Mouse (Mus musculus) cerebellum, postnatal 14 days (tissue): ENCODE data around the gene Txlna.

Source experiments
- DNase-seq, 2 experiments: peaks; one replicate each; pipeline ENCODE4 v3.0.0; 2021; ENCODE audit warnings: mixed read lengths in 2 of 2

The Txlna gene

DNA sequence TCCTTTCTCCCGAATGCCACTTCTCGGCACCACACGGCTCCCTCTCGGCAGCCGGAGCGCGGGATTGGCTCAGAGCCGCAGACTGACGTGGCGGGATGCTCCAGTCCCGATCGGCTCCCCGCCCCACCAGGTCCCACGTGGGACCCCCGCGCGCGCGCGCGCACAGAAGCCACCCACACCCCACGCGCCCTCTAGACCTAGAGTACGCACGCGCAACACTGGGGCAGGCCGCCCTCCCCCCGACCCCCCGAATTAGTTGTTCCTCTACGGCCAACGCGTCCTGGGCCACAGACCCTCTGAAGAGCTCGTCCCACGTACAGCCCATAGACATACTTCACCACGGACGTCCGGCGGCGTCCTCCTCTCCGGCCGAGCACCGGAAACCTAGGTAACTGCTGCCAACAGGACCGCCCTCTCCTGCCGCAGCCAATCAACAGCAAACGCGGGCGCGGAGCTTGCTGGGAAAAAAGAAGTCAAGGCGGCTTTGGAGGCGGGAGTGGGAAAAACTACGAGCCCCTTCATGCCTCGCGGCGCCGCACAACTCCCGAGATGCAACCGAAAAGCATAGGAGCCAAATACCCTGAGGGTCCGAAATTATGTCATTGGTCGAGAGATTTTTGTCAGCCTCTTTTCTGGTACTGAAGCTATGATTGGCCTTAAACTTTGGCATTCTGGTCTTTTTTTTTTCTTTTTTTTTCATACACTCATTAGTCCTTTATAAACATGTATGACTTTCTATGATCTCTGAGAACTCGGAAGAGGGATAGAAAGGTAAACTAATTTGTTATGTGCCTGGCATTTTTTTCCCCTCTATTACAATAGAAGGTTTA lies at the start of gene Txlna:
Gene Txlna, minus strand, starts transcription at position 428 of the 830 bp plus-strand sequence.
- DNase-seq = peak; percentile 99

DNA sequence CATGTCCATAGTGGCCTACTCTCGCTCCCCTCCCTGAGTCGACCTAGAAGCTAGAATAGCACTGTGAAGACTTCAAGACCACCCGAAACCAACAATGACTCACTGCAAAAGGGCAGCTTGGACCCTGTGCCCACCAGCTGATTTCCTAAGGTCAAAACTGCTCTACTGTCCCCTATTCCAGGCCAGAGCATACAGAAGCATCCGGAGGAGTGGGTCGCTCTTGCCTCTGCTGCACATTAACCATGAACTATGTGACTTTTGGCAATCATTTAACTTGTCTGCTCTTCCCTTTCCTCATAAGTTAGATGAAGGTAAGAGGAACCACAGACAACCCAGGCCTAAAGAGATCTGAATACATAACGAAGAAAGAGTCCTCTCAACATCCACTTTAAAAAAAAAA lies 43.7 kb upstream of the Txlna start:
- no peak for DNase-seq

DNA sequence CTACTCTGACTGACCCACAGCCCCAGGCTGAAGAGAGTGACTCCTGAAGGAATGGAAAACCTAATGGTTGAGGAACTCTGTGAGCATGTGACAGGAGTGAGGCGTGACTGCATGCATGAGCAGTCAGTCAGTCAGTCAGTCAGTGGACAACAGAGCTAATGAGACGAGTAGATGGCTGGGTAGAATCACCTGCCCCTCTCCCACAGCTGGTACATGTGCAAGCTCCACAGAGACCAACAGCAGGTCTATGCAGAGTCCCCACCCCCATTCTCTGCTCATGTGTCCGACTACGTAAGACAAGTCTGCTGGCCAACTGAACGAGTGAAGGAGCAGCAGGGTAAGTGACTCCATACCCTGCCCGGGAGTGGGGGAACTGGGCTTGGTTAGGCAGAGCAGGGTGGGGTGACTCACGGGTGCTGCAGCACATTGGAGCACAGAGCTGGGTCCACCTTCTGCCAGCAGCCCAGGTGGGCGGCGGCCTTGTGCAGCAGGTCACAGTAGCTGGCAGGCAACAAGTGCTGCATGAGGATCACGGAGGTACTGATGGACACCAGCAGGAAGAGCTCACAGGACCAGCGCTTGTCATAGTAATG lies 43.1 kb upstream of the Txlna start:
- DNase-seq = no peak

DNA sequence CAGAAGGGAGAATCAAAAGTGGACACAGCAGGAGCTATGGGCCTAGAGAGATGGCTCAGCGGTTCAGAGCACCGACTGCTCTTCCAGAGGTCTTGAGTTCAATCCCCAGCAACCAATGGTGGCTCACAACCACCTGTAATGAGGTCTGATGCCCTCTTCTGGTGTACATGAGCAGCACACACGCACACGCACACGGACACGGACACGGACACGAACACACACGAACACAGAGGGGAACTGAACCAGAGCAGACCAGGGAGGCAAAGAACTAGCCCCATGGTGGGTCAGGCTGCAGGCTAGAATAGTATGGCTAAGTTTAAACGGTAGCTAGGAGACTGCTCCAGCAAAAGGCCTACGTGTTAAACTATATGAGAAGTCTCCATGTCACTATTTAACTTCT lies 41.0 kb upstream of the Txlna start:
- DNase-seq = no peak

DNA sequence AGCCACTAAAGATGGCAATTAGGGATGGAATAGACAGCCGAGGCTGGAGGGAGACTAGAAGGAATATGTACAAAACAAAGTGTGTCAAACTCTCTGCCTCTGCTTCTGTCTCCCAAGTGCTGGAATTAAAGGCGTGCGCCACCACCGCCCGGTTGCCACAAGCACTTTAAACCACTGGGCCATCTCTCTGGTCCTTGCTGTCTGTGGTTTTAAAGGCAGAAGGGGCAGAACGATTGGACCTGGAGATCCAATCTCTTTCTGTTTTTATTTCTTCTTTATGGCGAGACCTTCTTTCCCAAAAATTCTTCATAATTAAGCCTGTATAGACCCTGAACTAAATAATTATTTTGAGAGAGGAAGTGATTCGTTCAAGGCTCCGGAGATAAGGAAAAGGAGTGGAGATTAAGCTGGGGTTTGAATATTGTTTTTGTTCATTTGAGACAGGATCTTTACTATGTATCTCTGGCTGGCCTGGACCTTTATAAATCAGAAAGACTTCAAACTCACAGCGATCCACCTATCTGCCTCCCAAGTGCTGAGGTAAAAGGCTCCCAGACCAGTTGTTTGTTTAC lies 32.1 kb upstream of the Txlna start:
- DNase-seq = no peak

DNA sequence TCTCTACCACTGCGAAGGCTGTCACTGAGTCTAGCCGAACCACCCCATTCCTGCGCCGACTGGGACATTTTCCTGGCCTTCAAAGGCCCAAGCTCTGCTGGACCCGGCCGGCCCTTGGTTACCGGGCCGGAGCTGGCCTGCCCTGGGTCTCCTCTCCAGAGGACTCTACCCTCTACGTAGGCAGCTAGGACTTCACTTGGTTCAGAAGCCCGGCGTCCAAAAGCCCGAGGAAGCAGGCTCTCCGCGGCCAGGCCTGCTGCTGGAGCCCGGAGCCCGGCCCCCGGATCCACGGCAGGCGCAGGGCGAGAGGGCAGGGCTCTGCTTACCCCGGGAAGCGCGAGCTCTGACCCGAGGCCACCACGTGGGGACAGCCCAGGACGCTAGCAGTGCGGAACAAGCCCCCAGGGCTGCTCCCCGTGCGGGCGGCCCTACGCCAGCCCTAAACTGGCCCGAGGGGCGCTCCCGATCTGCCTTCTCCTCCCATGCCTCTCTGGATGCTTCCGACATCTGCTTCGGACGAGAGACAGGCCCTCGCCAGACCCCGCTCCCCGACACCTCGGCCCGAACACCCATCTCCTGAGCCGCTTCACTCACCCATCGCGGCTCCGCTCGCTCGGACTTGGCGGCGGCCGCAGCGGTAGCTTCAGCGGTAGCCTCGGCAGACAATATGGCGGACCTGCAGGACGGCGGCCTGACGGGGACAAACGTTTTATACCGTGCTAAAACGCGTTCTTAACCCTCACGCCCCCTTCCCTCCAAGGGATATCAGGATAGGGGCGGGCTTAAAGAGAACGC lies 31.4 kb upstream of the Txlna start, which contains the start of gene Kpna6:
Gene Kpna6, minus strand, starts transcription at position 685 of the 795 bp plus-strand sequence.
- peak; percentile 92 to 93 for DNase-seq

DNA sequence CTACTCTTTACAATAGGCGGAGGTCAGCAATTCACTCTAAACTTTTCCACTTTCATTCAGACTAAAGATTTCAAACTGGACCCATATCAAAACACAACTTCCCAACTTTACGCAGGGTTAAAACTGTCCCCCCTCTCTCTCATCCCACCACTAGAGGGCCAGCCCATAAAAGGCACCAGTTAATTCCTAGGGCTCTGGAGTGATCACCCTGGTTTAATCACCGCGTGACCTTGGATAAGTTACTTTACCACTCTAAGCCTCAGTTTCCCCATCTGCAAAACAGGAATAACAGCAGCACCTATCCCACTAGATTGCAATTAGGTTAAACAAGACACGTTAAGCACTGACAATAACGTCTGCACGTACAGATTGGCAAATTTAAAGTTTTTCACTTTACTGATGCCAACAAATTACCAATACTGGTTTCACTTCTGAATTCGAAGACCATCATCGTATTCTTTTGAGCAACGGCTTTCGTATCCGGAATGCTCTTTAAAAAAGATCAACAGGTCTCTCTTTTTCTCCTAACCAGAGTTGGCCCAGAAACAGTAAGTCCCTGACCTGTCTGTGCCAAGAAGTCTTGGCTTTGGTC lies 30.7 kb upstream of the Txlna start:
- DNase-seq = peak; percentile 59 to 63

DNA sequence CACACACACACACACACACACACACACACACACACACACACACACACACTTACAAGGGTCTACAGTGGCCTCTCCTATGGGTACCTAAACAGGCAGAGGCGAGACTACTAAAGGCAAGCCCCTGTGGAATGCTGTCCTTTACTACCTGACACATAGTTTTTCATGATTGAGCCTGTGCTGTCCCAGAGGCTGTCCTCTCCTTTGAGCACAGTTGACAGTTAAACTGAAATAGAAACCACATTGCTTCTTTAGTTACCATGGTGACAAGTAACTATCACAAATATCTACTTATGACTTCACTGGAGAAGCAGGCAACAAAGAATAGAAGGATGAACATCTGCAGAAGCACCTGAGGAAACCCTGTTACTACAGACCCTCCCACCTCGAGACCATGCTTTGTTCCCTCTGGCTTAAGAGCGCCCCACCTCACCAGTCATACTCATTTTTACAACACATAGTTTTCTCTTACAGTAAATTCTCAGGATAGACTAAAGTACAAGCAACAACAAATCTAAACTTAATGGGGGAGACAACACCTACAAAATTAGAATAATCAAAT lies 21.5 kb upstream of the Txlna start:
- no peak for DNase-seq

DNA sequence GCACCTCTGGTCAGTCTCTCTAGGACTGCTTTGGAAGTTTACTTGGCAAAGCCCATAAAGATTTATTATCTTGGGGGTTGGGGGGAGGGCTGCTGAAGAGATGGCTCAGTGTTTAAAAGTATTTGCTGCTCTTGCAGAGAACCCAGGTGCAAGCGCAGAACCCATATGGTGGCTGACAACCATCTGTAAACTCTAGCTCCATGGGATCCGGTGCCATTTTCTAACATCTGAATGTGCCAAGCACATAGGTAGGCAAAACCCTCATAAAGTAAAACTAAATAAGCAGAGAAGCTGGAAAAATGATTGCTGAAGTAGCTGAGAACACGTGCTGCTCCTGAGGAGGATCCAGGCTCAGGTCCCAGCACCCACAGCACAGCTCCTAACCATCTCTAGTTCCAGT lies 20.7 kb upstream of the Txlna start:
- no peak for DNase-seq

DNA sequence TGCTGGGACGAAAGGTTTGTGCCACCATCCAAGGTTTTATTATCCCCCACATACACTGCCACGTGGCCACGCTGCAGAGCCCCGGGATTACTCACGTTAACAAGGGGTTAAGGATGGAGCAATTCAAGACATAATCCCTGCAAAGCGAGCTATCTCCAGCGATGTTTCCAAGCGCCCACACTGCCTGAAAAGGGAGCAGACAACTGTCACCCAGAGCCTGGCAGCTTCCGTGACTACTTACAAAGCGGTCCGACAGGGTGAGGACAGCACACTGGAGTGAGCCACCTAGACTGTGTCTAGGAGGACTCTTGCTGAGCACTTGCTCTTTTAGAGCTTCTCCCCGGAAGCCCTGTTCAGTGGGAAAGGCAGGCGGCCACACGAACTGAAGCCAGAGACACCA lies 13.9 kb upstream of the Txlna start:
- no peak for DNase-seq

DNA sequence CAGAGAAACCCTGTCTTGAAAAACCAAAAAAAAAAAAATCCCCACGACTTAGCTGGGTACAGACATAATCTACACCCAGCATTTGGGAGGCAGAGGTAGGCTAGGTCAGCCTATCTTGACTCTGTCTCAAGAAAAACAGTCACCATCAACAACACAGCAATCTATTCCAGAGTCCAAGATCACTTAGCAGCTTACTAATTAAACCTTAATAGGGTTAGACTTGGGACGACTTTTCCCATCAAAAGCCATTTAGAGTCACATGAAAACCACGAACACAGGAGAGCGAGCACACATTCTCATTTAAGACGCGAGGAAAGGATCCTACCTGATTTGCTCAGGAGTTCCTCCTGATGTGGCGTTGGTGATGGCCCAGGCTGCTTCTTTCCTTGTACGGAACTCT lies 9.5 kb upstream of the Txlna start:
- DNase-seq = no peak

DNA sequence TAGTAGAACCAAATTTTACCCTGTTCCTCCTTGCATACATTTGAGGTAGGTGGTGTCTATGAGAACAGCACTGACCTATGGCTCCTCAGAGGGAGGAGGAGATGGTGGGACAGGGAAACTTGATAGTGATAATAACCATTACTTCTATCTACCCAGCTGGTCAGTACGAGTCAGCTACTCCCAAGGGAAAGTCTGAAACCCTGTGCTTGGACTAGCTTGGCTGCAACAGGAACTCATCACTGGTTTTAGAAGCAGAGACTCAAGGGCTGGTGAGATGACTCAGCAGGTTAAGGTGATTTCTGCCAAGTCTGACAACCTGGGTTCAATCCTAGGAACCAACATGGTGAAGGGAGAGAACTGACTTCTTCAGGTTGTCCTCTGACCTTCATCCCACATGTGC lies 7.8 kb upstream of the Txlna start:
- DNase-seq = no peak

DNA sequence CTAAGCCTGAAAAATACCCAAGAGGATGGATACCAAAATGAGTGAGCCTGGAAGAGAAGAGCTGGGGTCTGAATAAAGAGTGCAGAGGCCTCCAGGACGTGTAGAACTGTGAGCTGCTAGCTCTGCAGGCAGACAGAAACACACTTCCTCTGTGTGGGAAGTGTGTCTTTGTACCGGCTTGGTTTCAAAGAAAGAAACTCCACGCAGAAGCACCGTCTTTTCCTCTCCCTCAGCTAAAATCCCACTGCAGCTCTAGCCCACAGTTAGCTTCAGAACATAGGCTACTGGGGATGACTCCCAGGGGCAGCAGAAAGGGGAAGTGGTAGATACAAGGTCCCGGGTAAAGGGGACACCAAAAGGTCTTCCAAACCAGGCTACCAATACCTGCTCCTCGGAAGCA lies 4.3 kb upstream of the Txlna start:
- DNase-seq = no peak

DNA sequence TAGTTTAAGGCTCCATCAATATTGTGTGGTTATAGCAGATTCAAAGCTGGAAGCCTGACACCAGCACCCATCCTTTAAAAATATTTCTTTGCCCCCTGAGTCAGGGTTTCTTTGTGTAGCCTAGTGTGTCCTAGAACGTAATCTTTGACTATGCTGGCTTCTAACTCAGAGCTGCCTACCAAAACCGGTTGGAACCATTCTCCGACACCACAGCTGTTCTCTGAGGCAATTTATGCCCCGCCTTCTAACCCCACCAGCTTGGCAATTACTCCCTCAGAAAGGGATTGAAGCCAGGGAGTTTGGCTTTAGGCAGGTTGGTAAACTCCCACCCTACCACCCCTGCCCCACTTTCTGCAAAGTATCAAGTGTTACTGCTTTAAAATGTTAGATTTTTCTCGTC lies 891 bp upstream of the Txlna start:
- peak in 1 of 2 experiments; percentile 50 for DNase-seq

DNA sequence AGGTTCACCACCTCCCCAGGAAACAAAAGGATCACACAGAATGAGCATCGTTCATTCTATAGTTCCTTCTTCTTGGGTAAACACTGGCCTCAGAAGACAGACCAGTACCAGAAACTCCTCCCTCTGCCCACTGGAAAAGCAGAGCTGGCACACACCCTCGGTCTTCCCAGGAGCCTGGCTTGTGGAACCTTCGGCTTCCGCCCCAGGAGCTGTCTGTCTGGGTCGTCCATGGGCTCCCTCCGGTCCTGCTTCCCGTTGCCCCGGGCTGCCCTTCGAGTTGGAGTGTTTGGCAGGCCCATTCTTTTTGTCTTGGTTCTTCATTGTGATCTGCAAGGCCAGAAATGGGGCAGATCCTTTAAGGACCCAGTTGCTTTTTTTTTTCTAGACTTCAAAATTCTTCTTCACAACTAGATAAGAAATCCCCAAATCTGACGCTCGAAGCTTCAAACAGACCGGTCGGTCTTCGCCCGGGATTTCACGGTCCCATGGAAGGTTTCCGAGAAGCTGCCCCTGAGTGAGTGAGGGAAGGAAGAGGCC lies 696 bp downstream of the Txlna start:
- DNase-seq = peak; percentile 74 to 77

DNA sequence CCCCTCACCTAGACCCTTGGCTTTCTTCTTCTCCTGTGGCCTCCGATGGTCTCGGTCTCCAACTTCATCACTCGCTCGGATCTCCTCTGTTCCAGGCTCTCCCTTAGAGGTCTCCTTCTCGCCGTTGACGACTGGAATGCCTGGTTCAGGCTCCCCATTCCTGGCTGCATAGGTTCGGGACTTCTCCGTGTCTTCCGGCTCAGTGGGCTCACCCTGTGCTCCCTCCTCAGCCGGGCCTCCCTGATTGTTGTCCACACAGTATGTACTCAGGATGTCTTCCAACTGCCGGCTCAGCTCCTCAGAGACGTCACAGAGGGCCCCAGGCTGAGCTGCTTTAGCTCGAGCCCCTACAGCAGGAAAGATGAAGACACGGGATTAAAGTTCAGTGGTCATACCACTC lies 1.6 kb downstream of the Txlna start:
- no peak for DNase-seq

DNA sequence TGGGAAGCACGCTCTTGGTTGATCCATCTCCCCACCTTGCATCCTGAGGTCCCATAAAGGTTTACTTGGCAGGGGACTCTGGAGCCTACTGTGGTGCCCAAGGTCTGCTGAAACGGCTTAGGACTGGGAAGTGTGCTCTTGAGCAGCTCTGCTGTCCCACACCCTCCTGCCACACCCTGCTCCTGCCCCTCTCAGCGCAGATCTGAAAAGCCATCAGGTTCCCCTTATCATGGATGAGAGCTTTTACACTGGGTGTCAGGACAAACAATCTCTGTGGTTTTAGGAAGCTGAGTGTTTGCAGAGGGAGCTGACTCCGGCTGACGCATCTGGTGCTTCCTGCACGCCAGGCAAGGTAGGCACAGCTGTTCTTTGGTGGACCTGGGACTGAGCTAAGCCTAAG lies 7.0 kb downstream of the Txlna start:
- no peak for DNase-seq

DNA sequence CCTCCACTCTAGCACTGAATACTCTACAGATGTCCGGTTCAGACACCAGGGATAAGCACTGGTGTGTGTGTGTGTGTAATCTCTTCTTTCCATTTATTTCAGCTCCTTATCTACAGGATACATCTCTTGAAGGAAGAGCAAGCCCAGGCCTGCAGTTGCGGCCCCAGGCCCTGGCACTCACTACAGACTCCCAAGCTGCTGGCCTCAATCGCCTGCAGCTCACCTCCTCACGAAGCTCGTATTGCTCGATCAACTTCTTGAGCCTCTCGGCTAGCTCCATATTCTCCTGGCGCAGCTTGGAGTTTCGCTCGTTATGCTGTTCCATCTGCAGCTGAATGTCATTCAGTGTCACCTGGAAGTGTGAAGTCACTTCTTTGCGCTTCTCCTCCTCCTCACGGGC lies 9.0 kb downstream of the Txlna start:
- DNase-seq = no peak

DNA sequence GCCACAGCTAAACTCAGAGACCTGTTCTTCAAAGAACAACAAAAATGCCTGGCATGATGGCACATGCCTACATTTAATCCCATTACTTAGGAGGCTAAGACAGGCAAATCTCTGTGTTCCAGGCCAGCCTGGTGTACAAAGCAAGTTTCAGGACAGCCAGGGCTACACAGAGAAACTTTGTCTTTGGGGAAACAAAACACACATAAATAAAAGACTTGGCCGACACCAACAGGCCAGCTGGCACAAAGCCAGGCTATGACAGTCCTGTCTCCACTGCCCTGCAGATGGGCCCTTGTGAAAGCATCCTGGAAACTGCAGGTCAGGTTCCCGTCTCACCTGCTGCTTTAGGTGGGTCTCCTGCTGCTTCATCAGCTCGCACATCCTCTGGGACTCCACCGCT lies 9.9 kb downstream of the Txlna start:
- peak in 1 of 2 experiments; percentile 60 for DNase-seq

DNA sequence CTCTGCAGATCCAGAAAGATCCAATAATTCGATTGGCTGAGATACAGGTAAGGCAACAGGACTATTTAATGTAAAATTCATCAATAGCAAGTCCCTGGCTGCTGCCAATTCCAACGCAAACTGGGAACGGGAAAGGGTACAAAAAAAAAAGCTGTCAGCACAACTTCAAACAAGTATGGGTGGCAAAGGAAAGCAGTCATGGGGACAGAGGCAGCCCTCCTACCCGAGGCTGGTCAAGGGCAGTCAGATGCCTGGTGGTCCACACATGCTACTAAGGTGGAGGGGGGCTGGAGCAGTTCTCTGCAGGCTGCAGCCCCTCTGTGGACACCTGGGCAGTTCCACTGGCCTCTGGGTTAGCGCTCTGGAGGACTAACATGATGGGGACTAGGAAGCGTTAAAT lies 14.8 kb downstream of the Txlna start:
- DNase-seq = no peak

DNA sequence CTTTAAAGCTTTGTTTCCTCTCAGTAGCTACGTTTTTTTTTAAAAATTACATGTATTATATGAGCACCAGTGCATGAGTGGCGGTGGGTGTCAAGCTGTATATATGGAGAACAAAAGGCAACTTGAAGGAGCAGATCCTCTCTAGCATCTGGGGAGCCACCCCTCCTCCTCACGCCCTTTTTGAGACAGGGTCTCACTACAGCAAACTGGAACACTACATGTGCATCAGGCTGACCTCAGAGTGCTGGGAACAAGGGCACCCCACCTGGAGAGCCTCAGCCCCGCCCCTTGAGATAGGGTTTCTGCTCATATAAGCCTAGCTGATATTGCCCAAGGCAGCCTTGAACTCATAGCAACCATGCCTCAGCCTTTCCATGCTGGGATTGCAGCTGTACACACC lies 15.4 kb downstream of the Txlna start:
- DNase-seq = no peak

DNA sequence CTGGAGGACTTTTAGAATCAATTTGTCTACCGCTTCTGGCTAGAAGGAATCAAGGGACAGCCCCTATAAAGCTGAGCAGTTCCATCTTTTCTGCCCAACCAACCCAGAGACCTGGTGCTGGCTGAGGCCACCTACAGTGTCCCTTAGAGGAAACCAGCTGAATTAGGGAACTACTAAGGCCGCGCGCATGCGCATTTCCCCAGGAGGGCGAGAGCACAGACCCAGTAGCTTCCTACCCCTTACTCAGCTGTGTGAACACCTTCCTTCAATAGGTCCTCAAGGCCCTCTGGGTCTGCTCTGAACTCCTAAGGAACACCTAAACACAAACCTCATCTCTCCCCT lies 15.9 kb downstream of the Txlna start:
- peak; percentile 68 to 72 for DNase-seq
